Mouse (Mus musculus) kidney, adult 2 months (tissue): ENCODE data around the gene Slc35g1.

ENCODE experiments used
- CTCF ChIP-seq: fragments of 200-500 bp; conservative IDR thresholded peaks from 2 replicates; pipeline ENCODE4 v1.5.1; 2011; ENCODE audit warnings: low read depth, mild to moderate bottlenecking, control low read depth, low read length, moderate library complexity, mixed read lengths; ENCODE audit not compliant: insufficient read depth, insufficient read length
- POLR2A ChIP-seq: fragments of 200-500 bp; IDR thresholded peaks from one replicate; pipeline ENCODE4 v1.6.1; 2011; ENCODE audit warnings: low read depth, low read length, control low read depth

GRCm38 (mm10) chr19:38352495-38353130, 43.2 kb upstream of the Slc35g1 start:
- no peak for TF ChIP-seq POLR2A
- TF ChIP-seq CTCF = 0 out of 2 replicates have a peak, but pooled peaks have one; percentile 30
